Mouse (Mus musculus): ENCODE measurements around the gene Sh3kbp1.

The Sh3kbp1 gene

DNA sequence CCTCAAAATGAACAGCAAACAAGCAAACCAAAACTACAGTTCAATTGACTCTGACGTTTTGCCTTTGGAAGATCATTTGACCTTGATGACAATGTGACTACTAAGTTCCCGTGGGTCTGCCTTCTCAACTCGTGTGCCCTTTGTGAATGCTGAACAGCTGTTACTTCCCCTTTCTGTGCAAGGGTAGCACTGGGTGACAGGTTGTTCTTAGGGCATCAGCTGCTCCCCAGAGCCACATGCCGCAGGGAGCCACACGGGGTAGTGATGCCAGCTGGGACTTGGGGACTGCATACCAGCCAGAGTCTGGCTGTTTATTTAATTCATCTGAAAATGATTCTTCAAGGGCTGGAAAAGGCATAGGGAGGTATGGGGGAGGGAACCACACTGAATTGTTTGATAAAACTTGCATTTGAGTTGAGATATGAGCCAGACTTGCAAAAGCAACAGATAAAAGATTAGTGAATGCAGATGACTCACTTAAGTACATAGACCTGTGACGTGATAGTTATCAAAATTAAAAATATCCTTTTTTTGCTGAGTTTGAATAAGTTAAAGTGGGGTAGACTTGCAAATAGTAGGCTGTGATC lies 108.5 kb downstream of the Sh3kbp1 start:
- no peak for DNase-seq (ENCODE audit: low spot score in 2 of 2)

DNA sequence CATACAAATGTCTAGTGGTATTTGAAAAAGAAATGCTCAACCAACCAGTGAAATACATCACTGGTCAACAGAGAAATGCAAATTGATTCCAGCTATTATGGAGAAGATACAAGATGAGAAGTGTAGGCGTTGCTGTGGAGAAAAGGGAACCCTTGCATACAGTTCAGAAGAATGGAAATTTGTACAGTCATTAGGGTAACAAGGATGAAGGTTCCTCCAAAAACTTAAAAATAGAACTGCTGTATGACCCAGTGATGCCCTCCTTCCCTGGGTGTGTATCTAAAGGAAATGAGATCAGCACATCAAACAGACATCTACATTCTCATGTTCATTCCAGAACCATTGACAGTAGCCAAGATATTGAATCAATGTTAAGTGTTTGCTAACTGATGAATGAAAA lies 110.3 kb downstream of the Sh3kbp1 start:
- no peak for DNase-seq (ENCODE audit: low spot score in 2 of 2)

GRCm38 (mm10) chrX:159744035-159744434 lies 117.0 kb downstream of the Sh3kbp1 start:
- DNase-seq (ENCODE audit: low spot score in 2 of 2), result peak in 1 of 2 experiments; percentile 39

GRCm38 (mm10) chrX:159744620-159745019 lies 117.5 kb downstream of the Sh3kbp1 start:
- no peak for DNase-seq (ENCODE audit: low spot score in 2 of 2)

DNA sequence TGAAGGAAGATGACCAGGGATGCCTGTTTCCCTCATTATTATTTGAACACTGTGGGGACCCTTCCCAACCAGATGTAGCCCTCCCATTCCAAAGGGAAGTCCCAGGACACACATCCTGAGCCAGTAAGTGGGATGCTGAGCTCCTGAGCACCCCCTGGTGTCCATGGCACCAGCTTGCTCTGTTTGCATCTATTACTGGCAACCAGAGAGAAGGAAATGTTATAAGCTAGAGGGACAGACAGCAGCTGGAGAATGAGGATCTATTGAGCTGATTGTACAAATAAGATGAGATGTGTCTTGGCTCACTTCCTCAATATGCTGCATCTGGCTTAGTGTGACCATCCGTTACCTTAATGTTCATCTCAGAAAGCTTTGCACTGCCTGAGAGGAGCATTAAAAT lies 124.8 kb downstream of the Sh3kbp1 start:
- peak in 1 of 2 experiments; percentile 9 for DNase-seq (ENCODE audit: low spot score in 2 of 2)

DNA sequence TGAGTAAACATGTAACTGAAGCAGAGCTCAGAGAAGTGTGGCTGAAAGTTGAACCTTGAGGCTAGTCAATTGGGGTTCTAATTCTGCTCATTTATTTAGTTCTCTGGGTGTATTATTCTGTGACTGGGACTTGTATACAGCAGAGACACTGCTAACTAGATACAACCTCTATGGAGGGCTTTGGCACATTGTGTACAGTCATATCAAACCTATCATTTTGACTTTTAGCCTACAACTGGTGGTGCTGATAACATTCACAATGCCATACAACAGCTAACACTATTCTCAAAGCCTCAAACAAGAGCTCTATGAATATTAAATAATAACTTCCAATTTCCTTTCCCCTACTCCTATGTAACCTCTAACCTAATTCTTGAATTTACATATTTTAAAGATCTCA lies 129.2 kb downstream of the Sh3kbp1 start:
- DNase-seq (ENCODE audit: low spot score in 2 of 2), result no peak

- DNase-seq (ENCODE audit: low spot score in 2 of 2), result no peak
Observed at GRCm38 (mm10) chrX:159756901-159757821, 130.1 kb downstream of the Sh3kbp1 start.

GRCm38 (mm10) chrX:159757854-159758540 lies 130.9 kb downstream of the Sh3kbp1 start:
- DNase-seq (ENCODE audit: low spot score in 2 of 2), result no peak

GRCm38 (mm10) chrX:159763801-159764200 lies 136.7 kb downstream of the Sh3kbp1 start:
- no peak for DNase-seq (ENCODE audit: low spot score in 2 of 2)

- DNase-seq (ENCODE audit: low spot score in 2 of 2), result no peak
Observed at GRCm38 (mm10) chrX:159765850-159766249, 138.8 kb downstream of the Sh3kbp1 start.

DNA sequence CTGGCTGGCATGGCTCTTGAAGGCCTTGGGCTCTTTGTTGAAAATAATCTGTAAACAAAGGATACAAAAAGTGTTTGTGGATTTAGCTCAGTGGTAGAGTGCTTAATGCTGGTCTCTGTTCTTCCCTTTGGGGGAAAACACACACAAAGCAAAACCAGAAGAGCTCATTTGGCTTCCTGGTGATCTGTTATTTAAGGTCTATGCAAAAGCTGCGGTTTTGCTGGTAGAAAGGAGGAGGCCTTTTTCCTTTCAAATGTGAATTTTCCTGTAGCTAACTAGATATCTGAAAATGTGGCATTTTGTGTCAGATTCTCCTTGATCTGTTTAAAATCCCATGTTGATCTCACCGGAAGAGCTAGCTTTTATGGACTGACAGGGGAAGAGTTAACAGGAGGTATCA lies 141.9 kb downstream of the Sh3kbp1 start:
- DNase-seq (ENCODE audit: low spot score in 2 of 2), result no peak

DNA sequence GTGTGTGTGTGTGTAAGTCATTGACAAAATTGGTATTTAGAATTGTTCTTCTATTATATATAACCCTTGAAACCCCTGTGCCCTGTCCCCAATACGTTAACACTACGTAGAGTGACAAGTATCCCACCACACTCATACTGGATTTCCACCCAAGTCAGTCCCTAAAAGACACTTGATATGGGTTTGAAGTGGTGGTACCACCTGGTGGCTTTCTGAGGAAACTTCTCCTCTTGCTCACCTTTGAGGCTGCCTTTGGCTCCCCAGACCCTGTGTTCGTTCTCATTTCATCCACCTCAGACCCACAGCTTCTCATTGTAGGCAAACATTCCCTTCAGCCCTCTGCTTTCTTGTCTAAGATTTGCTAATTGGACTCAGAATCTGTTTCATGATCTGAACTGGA lies 142.7 kb downstream of the Sh3kbp1 start:
- no peak for DNase-seq (ENCODE audit: low spot score in 2 of 2)

DNA sequence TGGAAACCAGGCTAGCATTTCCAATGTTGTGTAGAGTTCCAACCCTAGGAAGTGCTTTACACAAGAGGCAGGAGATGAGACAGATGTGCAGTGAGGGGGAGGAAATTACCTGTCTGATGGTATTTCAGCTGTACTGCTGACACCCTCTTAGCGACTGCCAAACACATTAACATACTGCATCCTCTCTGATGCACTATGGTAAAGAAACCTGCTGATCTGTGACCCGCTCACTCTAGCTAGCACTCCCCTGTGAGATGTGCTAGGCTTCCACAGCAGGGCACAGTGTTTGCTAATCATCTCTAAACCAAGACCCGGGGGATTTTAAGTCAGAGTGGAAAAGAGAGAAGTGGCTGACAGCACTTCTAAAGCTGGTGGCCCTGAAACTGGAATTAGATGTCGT lies 145.1 kb downstream of the Sh3kbp1 start:
- no peak for DNase-seq (ENCODE audit: low spot score in 2 of 2)

DNA sequence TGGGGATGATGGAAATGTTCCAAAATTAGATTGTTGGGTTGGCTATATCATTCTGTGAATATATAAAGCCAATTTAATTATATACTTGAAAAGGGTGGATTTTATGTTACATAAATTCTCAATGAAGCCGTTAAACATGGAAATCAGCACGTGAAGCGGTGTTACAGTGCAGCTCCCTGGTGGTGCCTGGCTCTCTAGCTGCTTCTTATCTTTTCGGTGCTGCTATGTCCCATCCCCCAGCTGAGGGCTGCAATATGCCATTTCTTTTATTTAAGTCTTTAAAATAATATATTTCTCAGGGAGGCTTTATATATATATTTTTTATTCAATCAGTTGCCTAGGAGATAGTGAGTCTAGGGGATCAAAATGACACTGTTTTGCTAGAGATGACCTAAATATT lies 148.0 kb downstream of the Sh3kbp1 start:
- no peak for DNase-seq (ENCODE audit: low spot score in 2 of 2)

GRCm38 (mm10) chrX:159778787-159779186 lies 151.7 kb downstream of the Sh3kbp1 start:
- DNase-seq (ENCODE audit: low spot score in 2 of 2), result no peak

GRCm38 (mm10) chrX:159790516-159790915 lies 163.4 kb downstream of the Sh3kbp1 start:
- DNase-seq (ENCODE audit: low spot score in 2 of 2), result no peak

GRCm38 (mm10) chrX:159795603-159796002 lies 168.5 kb downstream of the Sh3kbp1 start:
- DNase-seq (ENCODE audit: low spot score in 2 of 2), result no peak

- DNase-seq (ENCODE audit: low spot score in 2 of 2), result no peak
Observed at GRCm38 (mm10) chrX:159804371-159804770, 177.3 kb downstream of the Sh3kbp1 start.

DNA sequence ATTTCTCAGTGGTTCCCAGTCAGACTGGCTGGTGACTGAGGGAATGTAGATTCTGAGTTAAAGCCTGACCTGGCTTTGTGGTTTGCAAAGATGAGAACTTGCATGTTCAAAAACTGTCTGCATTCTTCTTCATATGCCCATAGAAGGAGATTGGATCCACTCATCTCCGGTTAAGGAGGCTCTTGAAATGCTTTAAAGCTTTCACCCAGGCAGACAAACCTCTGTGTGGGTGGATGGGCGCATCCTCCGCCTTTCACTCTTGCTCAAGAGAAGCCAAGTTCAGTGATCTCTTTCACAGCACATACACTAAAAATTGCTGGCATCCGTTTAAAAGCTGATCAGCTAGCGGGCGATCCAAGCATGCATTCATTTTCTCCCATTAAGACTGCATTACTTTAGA lies 182.4 kb downstream of the Sh3kbp1 start:
- no peak for DNase-seq (ENCODE audit: low spot score in 2 of 2)

DNA sequence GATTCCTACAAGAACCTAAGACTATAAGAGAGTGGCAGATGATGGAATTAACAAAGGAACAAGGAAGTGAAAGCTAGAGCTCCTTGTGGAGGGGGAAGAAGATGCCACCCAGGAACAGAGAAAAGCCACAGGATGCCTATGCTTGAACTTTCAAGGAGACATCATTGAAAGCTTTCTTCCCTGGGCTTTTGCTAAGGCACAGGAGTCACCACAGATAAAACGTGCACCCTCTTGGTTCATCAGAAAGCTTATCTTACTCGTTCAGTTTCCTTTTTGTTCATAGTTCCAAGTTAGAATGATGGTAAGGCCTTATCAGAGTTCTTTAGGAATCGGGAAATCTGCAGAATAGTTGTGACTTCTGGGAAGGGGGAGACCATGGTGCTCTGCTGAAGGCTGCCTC lies 183.4 kb downstream of the Sh3kbp1 start:
- DNase-seq (ENCODE audit: low spot score in 2 of 2), result no peak

GRCm38 (mm10) chrX:159817508-159817907 lies 190.4 kb downstream of the Sh3kbp1 start:
- DNase-seq (ENCODE audit: low spot score in 2 of 2), result no peak

DNA sequence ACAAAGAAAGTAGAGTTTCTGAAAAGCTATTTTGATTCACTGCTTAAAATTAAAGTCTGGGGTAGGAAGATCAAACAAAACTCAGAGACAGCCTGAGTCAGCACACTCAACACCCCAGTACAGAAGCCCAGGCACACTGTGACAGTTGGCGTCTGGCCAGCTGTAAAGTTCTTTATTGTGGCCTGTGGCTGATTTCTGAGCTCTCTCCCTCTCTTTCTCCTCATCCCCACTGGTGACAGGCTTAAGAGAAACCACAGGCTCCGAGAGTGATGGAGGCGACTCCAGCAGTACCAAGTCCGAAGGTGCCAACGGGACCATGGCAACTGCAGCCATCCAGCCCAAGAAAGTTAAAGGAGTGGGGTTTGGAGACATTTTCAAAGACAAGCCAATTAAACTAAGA lies 201.1 kb downstream of the Sh3kbp1 start:
- peak in 1 of 2 experiments; percentile 17 for DNase-seq (ENCODE audit: low spot score in 2 of 2)

All from cerebellum, postnatal 4 days (tissue).